Mouse (Mus musculus): Measurements from ENCODE around the gene Lman2.

The Lman2 gene

DNA sequence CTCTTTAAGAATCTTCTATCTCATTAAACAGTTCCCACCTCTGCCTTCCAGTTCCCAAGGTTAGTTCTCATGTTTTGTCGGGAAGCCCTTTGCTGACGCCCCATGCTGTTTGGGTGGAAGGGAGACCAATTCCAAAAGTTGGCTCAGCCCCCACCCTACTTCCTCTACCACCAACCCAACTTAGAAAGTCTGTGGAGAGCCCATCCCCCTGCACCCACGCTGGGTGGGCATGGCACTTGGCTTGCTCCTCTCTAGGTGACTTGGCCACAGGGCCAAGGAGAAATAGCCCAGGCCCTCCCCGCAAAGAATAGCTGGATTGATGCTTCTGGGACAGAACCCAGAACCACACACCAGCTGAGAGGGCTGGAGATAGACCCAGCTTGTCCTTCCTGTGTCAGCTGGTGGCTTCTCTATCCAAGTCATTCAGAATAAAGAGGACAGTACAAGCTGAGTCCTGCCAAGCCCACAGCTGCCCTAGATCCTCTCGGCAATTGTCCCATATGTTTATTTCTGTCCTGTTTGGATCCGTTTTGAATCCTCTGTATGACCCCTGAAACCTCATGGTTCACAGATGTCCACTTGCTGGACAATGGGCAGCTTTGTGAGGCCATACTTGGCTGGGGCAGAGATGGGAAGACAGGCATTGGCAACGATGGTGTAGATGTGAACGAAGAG is 8.6 kb upstream of the Lman2 start:
- DNase-seq (ENCODE audit: low spot score in 2 of 2): peak; percentile 14 to 46

DNA sequence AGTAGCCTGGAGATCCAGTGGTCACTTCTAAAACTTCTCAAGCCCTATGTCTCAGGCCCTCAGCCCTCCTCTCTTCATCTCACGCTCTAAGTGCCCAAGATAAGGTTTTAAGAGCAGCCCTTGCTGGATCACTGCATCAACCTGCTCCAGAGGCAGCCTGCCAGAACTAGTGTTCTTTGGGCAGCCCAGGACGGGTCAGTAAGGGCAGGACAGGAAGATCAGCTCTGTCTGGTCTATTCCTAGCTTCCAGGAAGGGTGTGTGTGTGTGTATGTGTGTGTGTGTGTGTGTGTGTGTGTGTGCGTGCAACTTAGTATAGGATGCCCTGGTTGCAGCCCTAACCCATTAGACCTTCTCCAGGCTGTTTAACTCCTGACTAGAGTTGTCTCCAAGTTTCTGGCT is 7.7 kb upstream of the Lman2 start:
- peak; percentile 22 to 32 for DNase-seq (ENCODE audit: low spot score in 2 of 2)

DNA sequence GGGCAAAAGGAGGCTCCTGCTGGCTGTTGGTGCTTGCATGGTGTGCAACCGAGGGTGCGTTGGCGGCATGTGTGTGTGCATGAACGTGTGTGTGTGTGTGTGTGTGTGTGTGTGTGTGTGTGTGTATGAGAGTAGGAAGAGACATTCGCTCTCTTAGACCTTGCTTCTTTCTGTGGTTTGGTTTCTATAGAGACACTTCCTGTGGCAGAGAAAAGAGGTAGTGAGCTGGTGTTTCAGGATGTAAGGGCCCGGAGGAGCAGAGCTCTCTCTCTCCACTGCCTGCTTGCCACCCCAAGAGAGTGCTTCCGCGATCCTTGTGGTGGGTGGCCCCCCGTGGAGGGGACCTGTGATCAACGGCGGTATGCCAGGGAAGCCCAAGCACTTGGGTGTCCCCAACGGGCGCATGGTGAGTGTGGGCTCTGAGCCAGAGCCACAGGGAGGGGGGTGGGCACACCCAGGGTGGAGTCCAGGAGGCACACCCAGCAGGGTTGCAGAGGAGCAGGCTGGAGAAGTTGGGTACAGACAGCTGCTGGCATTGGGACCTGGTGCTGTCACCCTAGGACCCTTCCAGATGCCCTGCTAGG is 7.0 kb upstream of the Lman2 start, which contains the start of gene Rgs14:
Gene Rgs14, plus strand, starts transcription at position 202 of the 584 bp plus-strand sequence.
- DNase-seq (ENCODE audit: low spot score in 2 of 2): peak; percentile 7 to 59

DNA sequence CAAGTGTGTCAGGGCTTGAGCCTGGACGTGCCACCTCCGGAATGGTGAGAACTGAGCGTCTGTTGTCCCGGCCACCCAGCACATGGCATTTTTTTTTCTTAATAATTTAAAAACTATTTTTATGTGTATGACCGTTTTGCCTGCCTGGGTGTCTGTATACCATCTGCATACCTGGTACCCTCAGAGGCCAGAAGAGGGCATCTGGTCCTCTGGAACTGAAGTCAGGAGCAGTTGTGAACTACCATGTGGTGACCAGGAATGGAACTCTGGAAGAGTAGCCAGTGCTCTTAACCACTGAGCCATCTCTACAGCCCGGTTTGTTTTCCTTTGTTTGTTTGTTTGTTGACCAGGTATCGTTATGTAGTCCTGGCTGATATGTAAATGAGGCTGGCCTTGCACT is 5.8 kb upstream of the Lman2 start:
- DNase-seq (ENCODE audit: low spot score in 2 of 2): no peak

DNA sequence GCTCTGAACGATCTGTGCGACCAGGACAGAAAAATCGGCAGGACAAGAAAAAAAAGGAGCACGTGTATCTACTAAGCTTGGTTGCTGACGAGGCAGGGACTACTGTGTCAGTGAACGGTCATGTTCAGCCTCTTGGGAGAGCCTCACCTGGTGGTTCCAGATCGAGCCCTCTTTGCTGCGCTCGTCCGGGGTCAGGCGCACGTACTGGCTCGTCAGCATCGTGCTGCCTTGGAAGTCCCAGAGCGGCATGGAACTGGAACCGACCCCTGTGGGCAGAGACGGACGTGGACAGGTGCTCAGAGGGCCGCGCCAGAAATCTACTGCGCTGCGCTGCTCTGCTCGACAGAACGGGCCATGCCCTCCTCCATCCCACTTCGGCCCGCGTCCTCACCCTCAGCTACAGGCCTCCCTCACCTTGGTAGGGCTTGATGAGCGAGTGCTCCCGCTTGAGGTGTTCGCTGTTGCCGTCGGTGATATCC is 570 bp downstream of the Lman2 start:
- peak in 1 of 2 experiments; percentile 10 for DNase-seq (ENCODE audit: low spot score in 2 of 2)

DNA sequence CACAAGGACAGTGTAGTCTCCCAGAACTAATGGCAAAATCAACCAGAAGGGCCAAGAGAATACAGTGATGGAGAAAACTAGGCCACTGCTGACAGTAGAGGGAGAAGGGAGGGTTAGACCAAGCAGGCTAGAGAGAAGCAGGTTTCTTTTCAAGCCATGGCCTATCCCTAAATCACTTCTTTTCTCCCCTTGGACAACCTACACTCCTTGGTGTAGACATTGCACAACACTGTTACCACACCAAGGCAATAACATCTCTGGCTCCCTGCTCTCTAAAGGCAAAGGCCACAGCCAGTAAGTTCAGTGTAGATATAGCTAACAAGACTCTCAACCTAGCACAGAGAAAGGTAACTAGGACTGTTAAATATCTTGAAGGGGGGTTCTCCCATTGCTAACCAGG is 1.4 kb downstream of the Lman2 start:
- no peak for DNase-seq (ENCODE audit: low spot score in 2 of 2)

DNA sequence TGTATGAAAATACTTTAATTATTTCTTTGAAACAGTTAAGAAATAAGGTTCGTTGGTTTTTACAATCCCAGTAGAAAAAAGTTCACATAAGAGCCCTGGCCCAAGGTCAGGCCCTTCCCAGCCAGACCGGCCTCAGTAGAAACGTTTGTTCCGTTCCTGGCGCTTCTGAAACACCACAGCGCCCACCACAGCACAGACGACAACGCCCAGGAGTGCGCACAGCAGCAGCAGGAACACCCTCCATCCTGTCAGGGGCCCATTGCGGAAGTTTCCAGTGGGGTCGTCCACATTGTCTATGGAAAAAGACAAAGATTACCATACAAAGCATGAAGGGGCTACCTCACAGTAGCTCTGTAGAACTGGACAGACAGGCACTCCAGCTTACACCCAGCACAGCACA is 15.8 kb downstream of the Lman2 start:
- no peak for DNase-seq (ENCODE audit: low spot score in 2 of 2)

DNA sequence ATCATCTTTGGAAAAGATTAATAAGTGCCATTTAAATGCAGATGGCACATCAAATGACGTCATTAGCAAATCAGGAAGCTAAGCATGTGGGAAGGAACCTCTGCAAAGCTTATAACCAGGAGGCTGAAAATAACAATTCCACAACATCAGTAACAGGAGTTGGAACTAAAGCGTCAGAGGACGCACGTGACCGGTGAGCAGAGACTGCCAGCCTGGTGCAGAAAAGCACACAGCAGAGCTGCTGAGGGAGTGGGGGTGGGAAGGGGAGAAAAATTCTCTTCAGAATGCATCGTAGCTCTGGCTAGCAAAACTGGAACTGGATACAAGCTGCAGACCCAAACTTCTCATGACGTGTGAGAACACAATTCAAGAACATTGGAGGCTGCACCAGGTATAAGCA is 18.3 kb downstream of the Lman2 start:
- no peak for DNase-seq (ENCODE audit: low spot score in 2 of 2)

DNA sequence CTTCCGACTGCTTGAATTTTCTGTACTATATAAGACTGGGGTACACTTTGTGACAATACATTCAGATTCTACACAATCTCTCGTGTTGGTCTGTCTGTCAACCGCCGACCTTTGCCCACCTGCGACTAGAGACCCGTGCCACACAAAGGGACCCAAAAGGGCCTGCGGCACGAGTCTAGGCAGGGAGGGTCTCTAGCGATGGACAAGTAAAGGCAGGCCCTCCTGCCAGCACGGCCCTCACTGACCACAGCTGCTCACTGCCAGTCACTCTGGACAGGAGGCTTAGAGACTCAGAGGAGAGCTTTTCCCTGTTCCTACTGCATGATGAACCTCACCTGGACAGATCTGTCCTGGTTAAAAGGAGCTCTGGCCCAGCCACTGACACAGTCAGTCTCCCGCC is 20.1 kb downstream of the Lman2 start:
- DNase-seq (ENCODE audit: low spot score in 2 of 2): no peak

DNA sequence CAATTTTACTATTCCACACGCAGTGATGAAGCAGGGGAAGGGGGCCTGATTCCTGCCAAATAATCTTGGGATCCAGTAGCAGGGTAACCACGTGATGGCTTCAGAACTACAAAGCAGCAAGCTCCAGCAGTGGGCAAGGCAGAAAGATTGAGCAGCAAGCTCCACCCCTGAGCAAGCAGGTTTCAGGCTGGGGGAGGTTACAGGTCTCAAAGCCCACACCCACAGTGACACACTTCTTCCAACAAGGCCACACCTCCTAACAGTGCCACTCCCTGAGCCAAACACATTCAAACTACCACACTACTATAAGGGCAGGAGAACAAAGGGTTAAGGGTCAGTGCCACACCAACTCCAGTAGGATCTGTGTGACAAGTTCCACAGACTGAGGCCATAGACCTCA is 23.3 kb downstream of the Lman2 start:
- DNase-seq (ENCODE audit: low spot score in 2 of 2): no peak

DNA sequence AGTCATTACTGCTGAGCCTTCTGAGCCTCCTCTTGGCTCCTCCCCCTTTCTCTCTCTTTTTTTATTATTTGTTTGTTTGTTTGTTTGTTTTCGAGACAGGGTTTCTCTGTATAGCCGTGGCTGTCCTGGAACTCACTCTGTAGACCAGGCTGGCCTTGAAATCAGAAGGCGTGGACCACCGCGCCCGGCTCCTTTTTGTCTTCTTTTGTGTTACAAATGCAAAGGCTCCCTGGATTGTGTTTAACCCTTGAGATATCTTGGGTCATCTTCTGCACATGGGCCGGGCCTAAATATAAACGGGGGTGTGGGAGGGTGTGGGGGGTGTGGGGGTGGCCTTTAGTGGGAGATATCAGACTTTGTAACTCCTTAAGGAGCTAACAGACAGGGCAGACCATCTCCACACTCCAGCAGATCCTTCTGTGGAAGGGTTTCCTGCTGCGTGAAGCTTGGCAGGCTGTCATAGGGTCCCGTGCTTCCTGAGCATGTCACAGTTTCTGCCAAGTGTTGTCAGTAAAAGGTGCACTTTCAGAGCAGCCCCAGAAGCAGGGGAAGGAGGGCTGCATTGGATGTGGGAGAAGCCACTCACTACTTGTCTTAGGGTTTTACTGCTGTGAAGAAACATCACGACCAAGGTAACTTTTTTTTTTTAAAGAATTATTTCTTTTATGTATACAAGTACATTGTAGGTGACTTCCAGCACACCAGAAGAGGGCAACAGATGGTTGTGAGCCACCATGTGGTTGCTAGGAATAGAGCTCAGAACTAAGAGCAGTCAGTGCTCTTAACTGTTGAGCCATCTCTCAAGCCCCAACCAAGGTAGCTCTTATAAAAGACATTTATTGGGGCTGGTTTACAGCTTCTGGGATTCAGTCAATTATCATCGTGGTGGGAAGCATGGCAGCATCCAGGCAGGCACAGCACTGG is 24.2 kb downstream of the Lman2 start:
- no peak for DNase-seq (ENCODE audit: low spot score in 2 of 2)

DNA sequence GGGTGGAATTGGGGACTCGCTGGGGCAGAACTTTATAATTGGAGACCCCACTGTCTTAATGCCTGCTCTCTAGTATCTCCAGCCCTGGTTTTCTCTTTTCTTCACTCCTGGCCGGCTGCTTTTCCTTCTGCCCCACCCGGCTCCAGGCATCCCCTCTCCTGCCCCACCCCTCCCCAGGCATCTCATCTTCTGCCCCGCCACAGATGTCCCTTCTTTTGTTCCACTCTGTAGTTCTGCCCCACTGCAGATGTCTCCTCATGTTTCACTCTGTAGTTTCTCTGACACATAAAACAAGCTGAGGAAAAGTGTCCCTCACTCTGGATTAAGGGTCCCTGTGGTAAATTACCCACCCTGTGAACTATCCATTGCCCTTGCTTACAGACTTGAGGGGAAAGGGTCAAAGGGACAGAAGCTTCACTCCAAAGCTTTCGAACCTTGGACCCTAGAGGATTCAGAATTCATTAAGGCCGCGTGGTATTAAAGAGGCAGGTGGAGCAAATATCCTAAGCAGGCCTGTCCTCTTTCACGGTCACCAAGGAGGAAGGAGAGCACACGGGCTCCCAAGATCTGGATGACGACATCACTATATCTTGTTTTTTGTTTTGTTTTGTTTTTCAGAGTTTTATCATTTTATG is 25.1 kb downstream of the Lman2 start:
- DNase-seq (ENCODE audit: low spot score in 2 of 2): no peak

DNA sequence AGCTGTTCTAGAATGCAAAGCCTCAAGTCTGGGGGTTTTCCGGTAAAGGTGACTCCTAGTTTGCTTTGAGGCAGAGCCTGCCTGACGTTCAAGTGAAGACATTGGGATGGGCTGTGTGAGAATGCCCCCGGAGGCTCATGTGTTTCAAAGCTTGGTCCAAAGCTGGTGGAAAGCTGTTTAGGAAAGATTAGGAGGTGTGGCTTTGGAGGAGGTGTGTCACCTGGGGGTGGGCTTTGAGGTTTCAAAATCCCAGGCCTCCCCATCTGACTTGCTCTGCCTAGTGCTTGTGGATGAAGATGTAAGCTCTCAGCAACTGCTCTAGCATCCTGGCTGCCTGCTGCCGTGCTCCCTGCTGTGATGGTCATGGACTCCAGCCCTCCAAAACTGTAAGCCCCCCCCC is 26.9 kb downstream of the Lman2 start:
- DNase-seq (ENCODE audit: low spot score in 2 of 2): no peak

DNA sequence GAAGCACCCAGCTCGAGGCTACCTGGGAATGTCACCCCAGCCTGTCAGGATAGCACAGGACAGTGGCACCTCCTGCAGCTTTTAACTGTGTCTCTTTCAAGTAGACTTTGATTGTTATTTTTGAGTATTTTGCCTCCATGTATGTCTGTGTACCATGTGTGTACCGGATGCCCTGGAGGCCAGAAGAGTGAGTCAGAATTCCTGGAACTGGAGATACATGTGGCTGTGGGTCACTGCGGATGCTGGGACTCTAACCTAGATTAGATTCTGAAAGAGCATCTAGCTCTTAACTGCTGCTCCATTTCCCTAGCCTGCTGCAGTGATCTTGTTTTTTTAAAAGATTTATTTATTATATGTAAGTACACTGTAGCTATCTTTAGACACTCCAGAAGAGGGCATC is 30.3 kb downstream of the Lman2 start:
- DNase-seq (ENCODE audit: low spot score in 2 of 2): no peak

DNA sequence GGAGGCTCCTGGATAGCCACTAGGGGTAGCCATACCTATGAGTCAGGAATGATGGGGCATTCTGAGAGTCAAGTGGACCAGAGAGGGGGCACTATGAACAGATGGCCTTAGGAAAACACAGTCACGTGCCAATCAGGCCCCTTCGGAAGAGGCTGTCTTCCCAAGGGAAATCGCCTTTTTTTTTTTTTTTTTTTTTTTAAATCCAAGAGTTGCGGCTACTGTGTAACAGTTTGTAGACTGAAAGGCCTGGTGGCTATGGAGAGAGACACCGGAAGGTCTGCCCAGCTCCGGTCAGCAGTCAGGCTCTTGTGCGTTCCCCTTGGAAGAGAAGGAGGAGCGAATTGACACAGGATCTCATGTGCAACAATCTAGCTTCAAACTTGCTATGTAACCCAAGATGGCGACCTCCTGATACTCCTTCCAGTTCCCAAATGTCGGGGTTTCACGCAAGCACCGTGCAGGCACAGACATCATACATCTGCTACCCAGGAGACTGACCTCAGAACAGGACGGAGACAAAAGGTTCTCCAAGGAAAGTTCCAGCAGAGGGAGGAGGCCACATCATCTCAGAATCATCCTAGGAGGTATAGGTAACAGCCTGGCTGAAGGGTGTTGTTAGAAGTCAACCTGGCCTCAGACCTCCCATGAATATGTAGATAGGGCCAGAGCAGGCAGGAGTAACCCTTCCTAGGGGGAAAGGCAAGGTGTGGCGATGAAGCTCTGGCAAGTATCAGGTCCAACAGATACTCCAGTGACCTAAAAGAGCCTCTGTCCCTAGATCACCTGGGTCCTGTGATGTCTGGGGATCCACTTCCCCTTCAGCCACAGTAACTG is 31.8 kb downstream of the Lman2 start:
- no peak for DNase-seq (ENCODE audit: low spot score in 2 of 2)

DNA sequence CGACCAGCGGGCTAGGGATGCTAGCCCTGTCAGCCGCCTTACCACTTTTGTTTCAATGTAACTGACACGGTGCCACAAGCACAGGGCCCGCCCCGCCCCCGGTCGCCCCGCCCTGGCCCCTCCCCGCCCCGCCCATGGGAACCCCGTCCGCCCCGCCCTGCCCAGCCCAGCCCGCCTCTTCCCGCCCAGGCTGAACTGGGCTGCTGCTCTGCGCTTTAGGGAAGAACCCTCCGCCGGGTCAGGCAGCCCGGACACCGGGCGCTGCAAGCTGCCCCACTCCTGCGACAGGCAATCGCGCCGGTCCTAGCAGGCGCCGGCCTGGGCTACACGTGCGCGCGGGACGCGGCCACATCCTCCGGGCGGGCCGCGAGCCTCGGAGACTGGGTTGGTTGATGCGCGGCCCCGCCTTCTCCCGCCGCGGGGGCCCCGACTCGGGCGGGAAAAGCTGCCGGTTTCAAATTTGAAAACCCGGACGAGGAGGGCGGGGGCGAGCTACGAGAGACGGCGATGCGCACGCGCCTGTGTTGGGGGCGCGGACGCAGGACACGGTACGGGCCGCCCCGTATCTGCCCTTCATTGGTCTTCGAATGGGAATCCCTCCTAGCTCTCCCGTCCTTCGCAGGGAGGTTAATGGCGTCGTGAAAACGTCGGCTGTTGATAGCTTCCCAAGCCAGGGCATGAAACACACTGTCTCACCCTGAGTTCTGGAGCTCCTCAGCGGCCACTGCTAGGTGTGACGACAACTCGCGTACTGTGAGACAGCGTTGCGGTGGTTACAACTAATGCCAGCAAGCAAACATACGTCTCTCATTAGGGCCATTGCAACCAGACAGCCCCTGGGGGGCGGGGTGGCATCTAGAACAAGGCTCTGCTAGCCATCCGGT is 32.7 kb downstream of the Lman2 start, which contains the start of gene Mxd3:
Gene Mxd3, minus strand, starts transcription at position 141 of the 884 bp plus-strand sequence.
- DNase-seq (ENCODE audit: low spot score in 2 of 2): peak; percentile 82 to 83

DNA sequence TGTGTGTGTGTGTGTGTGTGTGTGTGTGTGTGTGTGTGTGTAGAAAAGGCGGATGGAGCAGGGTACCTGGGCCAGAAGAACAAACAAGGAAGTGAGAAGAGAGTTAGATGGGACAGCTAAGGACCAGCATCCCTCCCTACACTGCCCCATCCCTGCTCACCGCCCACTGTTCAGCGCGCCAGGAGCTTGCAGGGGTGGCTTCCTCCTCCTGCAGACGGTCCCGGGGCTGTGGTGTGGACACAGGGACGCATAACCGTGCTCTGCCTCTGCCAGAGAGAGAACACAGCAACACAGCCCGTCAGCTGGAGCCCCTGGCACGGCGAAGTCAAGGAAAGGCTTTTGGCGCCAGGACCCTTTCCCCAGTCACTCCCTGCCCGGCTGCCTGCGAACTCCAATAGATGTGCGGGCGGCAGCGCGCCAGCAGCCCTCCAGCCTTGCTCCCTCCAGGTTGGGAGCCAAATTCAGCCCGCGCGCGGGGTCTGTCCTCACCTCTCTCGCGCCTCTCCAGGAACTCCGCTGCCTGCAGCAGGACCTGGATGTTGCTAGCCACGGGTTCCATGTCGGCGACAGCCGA is 33.4 kb downstream of the Lman2 start:
- DNase-seq (ENCODE audit: low spot score in 2 of 2): peak in 1 of 2 experiments; percentile 26

DNA sequence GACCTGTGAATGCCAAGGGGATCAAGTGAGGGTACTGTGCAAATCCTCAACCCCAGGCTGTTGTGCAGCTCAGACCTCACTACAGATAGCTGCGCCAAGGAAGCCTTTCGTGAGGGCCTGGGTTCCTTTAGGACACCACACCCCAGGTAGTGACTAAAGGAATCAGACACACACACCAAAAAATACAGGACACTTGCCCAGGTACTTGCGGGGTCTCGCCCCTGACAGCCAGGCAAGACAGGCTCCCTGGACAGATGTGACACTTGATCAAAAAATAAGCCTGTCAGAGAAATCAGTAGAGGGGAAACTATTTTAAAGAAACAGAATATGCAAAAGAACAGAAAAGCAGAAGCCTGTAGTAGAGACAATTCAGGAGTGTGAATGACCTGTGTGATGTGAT is 33.9 kb downstream of the Lman2 start:
- no peak for DNase-seq (ENCODE audit: low spot score in 2 of 2)

DNA sequence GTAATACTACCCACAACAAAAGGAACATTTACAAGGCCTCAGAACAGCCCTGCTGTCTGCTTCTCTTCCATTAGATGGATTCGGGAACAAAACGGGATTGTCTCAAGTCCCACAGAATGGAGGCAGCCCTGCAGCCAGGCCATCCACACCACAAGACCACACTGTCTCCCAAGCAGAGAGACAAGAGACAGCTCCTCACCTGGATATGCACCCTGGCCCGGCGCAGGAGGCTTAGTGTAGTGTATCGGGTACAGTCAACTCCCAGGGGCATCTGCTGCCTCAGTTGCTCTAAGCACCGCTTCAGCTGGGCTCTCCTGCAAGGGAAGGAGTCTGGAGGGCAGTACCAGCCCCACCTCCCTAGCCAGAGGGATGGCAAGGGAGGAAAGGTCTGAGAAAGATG is 34.4 kb downstream of the Lman2 start:
- no peak for DNase-seq (ENCODE audit: low spot score in 2 of 2)

DNA sequence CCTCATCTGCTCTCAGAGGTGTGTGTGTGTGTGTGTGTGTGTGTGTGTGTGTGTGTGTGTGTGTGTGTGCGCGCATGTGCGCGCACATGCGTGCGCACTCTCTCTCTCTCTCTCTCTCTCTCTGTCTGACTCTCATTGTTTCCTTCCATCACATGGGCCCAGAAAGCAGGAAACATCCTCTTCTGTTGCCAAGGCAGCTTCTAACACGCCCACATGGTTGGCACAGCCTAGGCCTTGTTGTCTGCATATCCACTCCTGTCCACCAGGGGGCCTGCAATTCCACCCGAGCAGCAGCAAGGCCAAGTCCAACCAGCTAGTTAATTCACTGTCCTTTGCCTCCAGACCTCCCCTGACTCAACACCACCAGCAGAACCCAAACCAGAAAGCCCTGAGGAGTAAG is 35.0 kb downstream of the Lman2 start:
- DNase-seq (ENCODE audit: low spot score in 2 of 2): peak; percentile 73 to 82

Measured in heart, adult 9 months (tissue).